Mouse (Mus musculus): ENCODE results near the gene Tfe3. TPM values are rescaled to one million over a fixed set of nuclear protein-coding genes. Genes with fewer than 3 reads are reported as not detected.
"Not testable (repeated sequence)": the region's sequence is repeated elsewhere in the genome, so short reads cannot be mapped to it uniquely, and the experiment has no call there.

The Tfe3 gene
- polyA plus RNA-seq, 1 experiment from 2014 or later, result 16.5 TPM

- WGBS, result 24% methylated on average over 7 of the region's 7 CpGs
- H3K27me3 ChIP-seq (ENCODE audit: control insufficient read depth, insufficient read depth, low read length), result no peaks in the 10 kb centered on the region
- H3K9ac ChIP-seq (replicated peaks; ENCODE audit: low read length), result no peak overlapping the region
- ATAC-seq (replicated peaks; ENCODE audit: insufficient number of reproducible peaks, low FRiP score, low TSS enrichment, low read depth), result no peak
- no peak overlapping the region for H3K4me3 ChIP-seq (ENCODE audit: low read depth, low read length)
- H3K4me2 ChIP-seq (ENCODE audit: low read depth, low read length), result no peak overlapping the region
- no peaks in the 10 kb centered on the region for H3K9me3 ChIP-seq (replicated peaks; ENCODE audit: control insufficient read depth, low read length)
- peak; percentile 63 for DNase-seq (ENCODE audit: low spot score)
- no peaks in the 10 kb centered on the region; the same call in 1 of the 2 replicates for H3K36me3 ChIP-seq (replicated peaks; ENCODE audit: control insufficient read depth, insufficient read depth, low read depth, low read length)
- H3K27ac ChIP-seq (replicated peaks; ENCODE audit: low read depth, low read length), result no peak overlapping the region
- no peaks in the 10 kb centered on the region for H3K4me1 ChIP-seq (ENCODE audit: control insufficient read depth, insufficient read depth, low read length)
These were observed 32.7 kb downstream of the Tfe3 start for GRCm38 (mm10) chrX:7795016-7795415.

DNA sequence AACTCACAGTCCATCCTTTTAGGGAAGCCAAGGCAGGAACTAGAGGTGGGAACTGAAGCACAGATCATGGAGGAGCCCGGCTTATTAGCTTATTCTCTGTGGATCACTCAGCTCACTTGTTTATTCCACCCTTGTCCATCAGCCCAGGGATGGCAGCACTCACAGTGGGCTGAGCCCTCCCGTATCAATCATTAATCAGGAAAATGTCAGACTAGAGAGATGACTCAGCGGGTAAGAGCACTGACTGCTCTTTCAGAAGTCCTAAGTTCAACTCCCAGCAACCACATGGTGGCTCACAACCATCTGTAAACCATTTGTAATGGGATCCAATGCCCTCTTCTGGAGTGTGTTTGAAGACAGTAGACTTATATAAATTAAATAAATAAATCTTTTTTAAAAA, 35.0 kb downstream of the Tfe3 start:
- H3K4me3 ChIP-seq (ENCODE audit: low read depth, low read length), result no peak overlapping the region
- ATAC-seq (replicated peaks; ENCODE audit: insufficient number of reproducible peaks, low FRiP score, low TSS enrichment, low read depth) (no peak), DNase-seq (ENCODE audit: low spot score) (no peak)
- H3K27ac ChIP-seq (replicated peaks; ENCODE audit: low read depth, low read length), result no peak overlapping the region
- H3K27me3 ChIP-seq (ENCODE audit: control insufficient read depth, insufficient read depth, low read length), result no peaks in the 10 kb centered on the region
- no peak overlapping the region for H3K4me2 ChIP-seq (ENCODE audit: low read depth, low read length)
- no peaks in the 10 kb centered on the region; the same call in 1 of the 2 replicates for H3K36me3 ChIP-seq (replicated peaks; ENCODE audit: control insufficient read depth, insufficient read depth, low read depth, low read length)
- H3K9ac ChIP-seq (replicated peaks; ENCODE audit: low read length), result no peak overlapping the region
- no peaks in the 10 kb centered on the region for H3K4me1 ChIP-seq (ENCODE audit: control insufficient read depth, insufficient read depth, low read length)
- WGBS, result 77% methylated on average over 3 of the region's 3 CpGs
- no peaks in the 10 kb centered on the region for H3K9me3 ChIP-seq (replicated peaks; ENCODE audit: control insufficient read depth, low read length)

GRCm38 (mm10) chrX:7802157-7802556, 39.8 kb downstream of the Tfe3 start:
- not testable (repeated sequence) for DNase-seq (ENCODE audit: low spot score); H3K9me3 ChIP-seq (replicated peaks; ENCODE audit: control insufficient read depth, low read length); H3K4me3 ChIP-seq (ENCODE audit: low read depth, low read length); H3K9ac ChIP-seq (replicated peaks; ENCODE audit: low read length); H3K4me2 ChIP-seq (ENCODE audit: low read depth, low read length); H3K27ac ChIP-seq (replicated peaks; ENCODE audit: low read depth, low read length); H3K4me1 ChIP-seq (ENCODE audit: control insufficient read depth, insufficient read depth, low read length); ATAC-seq (replicated peaks; ENCODE audit: insufficient number of reproducible peaks, low FRiP score, low TSS enrichment, low read depth); H3K27me3 ChIP-seq (ENCODE audit: control insufficient read depth, insufficient read depth, low read length); H3K36me3 ChIP-seq (replicated peaks; ENCODE audit: control insufficient read depth, insufficient read depth, low read depth, low read length)
- WGBS, result 78% methylated on average over 2 of the region's 2 CpGs

DNA sequence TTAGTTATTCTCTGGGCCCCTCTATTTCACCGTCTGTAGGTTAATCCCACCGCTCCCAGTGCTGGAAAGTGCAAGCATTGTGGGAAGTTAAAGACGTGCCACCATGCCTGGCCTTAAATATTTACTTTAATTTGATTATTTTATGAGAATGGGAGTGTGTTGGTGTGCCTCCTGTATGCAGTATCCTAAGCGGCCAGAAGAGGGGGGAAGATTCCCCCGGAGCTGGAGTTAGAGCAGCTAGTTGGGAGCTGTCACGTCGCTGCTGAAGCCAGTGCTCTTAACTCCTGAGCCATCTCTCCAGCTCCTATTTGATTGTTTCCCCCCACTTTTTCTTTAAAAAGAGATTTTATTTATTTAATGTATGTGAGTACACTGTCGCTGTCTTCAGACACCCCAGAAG, 52.7 kb downstream of the Tfe3 start:
- H3K27ac ChIP-seq (replicated peaks; ENCODE audit: low read depth, low read length); H3K9ac ChIP-seq (replicated peaks; ENCODE audit: low read length); H3K36me3 ChIP-seq (replicated peaks; ENCODE audit: control insufficient read depth, insufficient read depth, low read depth, low read length); H3K9me3 ChIP-seq (replicated peaks; ENCODE audit: control insufficient read depth, low read length); H3K27me3 ChIP-seq (ENCODE audit: control insufficient read depth, insufficient read depth, low read length); ATAC-seq (replicated peaks; ENCODE audit: insufficient number of reproducible peaks, low FRiP score, low TSS enrichment, low read depth); H3K4me1 ChIP-seq (ENCODE audit: control insufficient read depth, insufficient read depth, low read length); H3K4me3 ChIP-seq (ENCODE audit: low read depth, low read length); DNase-seq (ENCODE audit: low spot score); H3K4me2 ChIP-seq (ENCODE audit: low read depth, low read length): not testable (repeated sequence)
- WGBS, result 57% methylated on average over 8 of the region's 8 CpGs

- Histone ChIP-seq H3K9ac (replicated peaks; ENCODE audit: low read length) (peak within 1 kb of the TSS; percentile 37), H3K4me3 (ENCODE audit: low read depth, low read length) (peak within 1 kb of the TSS; percentile 25), H3K27ac (replicated peaks; ENCODE audit: low read depth, low read length) (no peak within 1 kb of the TSS), H3K4me2 (ENCODE audit: low read depth, low read length) (peak within 1 kb of the TSS; percentile 47), H3K36me3 (replicated peaks; ENCODE audit: control insufficient read depth, insufficient read depth, low read depth, low read length) (no peaks in the 10 kb centered on the region; the same call in 1 of the 2 replicates), H3K9me3 (replicated peaks; ENCODE audit: control insufficient read depth, low read length) (no peaks in the 10 kb centered on the region), H3K27me3 (ENCODE audit: control insufficient read depth, insufficient read depth, low read length) (no peaks in the 10 kb centered on the region), H3K4me1 (ENCODE audit: control insufficient read depth, insufficient read depth, low read length) (no peaks in the 10 kb centered on the region)
- ATAC-seq (replicated peaks; ENCODE audit: insufficient number of reproducible peaks, low FRiP score, low TSS enrichment, low read depth) (peak; percentile 67), DNase-seq (ENCODE audit: low spot score) (peak; percentile 28)
- 19% methylated on average over 21 of the region's 24 CpGs for WGBS
These were observed 59.8 kb downstream of the Tfe3 start, which contains the start of gene Kcnd1 for GRCm38 (mm10) chrX:7821865-7822779. TSS of gene Kcnd1 (plus strand) at chrX:7822289.

MicroRNA genes within 50 kb of the gene (microRNA counts, 519-probe panel; counts per million panel counts)
- 3,123 counts per million, percentile 41 among the panel's probes with 10 or more counts for microRNA mmu-miR-1198

Small RNAs within 50 kb of the gene (microRNA-seq; reads per million reads assigned to microRNA genes)
- 57.4 reads per million, percentile 35 among the genes with 10 or more reads in this experiment for gene Mir1198 (ENCODE audit: borderline number of aligned reads)

Other genes starting within 250 kb of the Tfe3 start
- 0.07 TPM in 1 of 2 replicates, not detected in the other for gene Foxp3, start 188.9 kb upstream of the Tfe3 start, polyA plus RNA-seq (2014; fragmentation: Nextera tagmentation; extraction: Ambion mirVana)
- gene Ppp1r3f, start 188.3 kb upstream of the Tfe3 start, polyA plus RNA-seq (2014; fragmentation: Nextera tagmentation; extraction: Ambion mirVana), result 1.2 and 1.3 TPM in 2 replicates
- gene Ccdc22, start 157.0 kb upstream of the Tfe3 start, polyA plus RNA-seq (2014; fragmentation: Nextera tagmentation; extraction: Ambion mirVana), result 26.9 TPM in 2 replicates
- gene Cacna1f, start 155.5 kb upstream of the Tfe3 start, polyA plus RNA-seq (2014; fragmentation: Nextera tagmentation; extraction: Ambion mirVana), result not detected in 2 replicates
- gene Syp, start 124.1 kb upstream of the Tfe3 start, polyA plus RNA-seq (2014; fragmentation: Nextera tagmentation; extraction: Ambion mirVana), result 5.3 and 5.8 TPM in 2 replicates
- 2.6 and 2.9 TPM in 2 replicates for gene Prickle3, start 105.3 kb upstream of the Tfe3 start, polyA plus RNA-seq (2014; fragmentation: Nextera tagmentation; extraction: Ambion mirVana)
- 56.3 TPM in 2 replicates for gene Plp2, start 91.2 kb upstream of the Tfe3 start, polyA plus RNA-seq (2014; fragmentation: Nextera tagmentation; extraction: Ambion mirVana)
- gene Magix, start 81.3 kb upstream of the Tfe3 start, polyA plus RNA-seq (2014; fragmentation: Nextera tagmentation; extraction: Ambion mirVana), result 0.10 and 0.15 TPM in 2 replicates
- gene Gpkow, start 65.4 kb upstream of the Tfe3 start, polyA plus RNA-seq (2014; fragmentation: Nextera tagmentation; extraction: Ambion mirVana), result 42.2 and 44.2 TPM in 2 replicates
- gene Wdr45, start 48.2 kb upstream of the Tfe3 start, polyA plus RNA-seq (2014; fragmentation: Nextera tagmentation; extraction: Ambion mirVana), result 17.3 and 22.6 TPM in 2 replicates
- gene Gm45208, start 40.3 kb upstream of the Tfe3 start, polyA plus RNA-seq (2014; fragmentation: Nextera tagmentation; extraction: Ambion mirVana), result not detected in 2 replicates
- 85.4 and 88.7 TPM in 2 replicates for gene Praf2, start 34.1 kb upstream of the Tfe3 start, polyA plus RNA-seq (2014; fragmentation: Nextera tagmentation; extraction: Ambion mirVana)
- 14.5 and 20.2 TPM in 2 replicates for gene Ccdc120, start 11.7 kb upstream of the Tfe3 start, polyA plus RNA-seq (2014; fragmentation: Nextera tagmentation; extraction: Ambion mirVana)
- 35.6 and 35.9 TPM in 2 replicates for gene Gripap1, start 27.2 kb downstream of the Tfe3 start, polyA plus RNA-seq (2014; fragmentation: Nextera tagmentation; extraction: Ambion mirVana)
- gene Kcnd1, start 59.7 kb downstream of the Tfe3 start, polyA plus RNA-seq (2014; fragmentation: Nextera tagmentation; extraction: Ambion mirVana), result 0.86 and 1.2 TPM in 2 replicates
- 36.4 and 37.1 TPM in 2 replicates for gene Otud5, start 78.8 kb downstream of the Tfe3 start, polyA plus RNA-seq (2014; fragmentation: Nextera tagmentation; extraction: Ambion mirVana)
- 4.9 and 6.4 TPM in 2 replicates for gene Pim2, start 115.7 kb downstream of the Tfe3 start, polyA plus RNA-seq (2014; fragmentation: Nextera tagmentation; extraction: Ambion mirVana)
- gene Slc35a2, start 121.5 kb downstream of the Tfe3 start, polyA plus RNA-seq (2014; fragmentation: Nextera tagmentation; extraction: Ambion mirVana), result 6.8 and 12.1 TPM in 2 replicates
- 146 and 149 TPM in 2 replicates for gene Pqbp1, start 136.7 kb downstream of the Tfe3 start, polyA plus RNA-seq (2014; fragmentation: Nextera tagmentation; extraction: Ambion mirVana)
- gene Timm17b, start 136.8 kb downstream of the Tfe3 start, polyA plus RNA-seq (2014; fragmentation: Nextera tagmentation; extraction: Ambion mirVana), result 162 and 172 TPM in 2 replicates
- gene Gm10491, start 145.3 kb downstream of the Tfe3 start, polyA plus RNA-seq (2014; fragmentation: Nextera tagmentation; extraction: Ambion mirVana), result not detected in 2 replicates
- gene Gm10490, start 147.0 kb downstream of the Tfe3 start, polyA plus RNA-seq (2014; fragmentation: Nextera tagmentation; extraction: Ambion mirVana), result not detected in 2 replicates
- 4.9 and 5.3 TPM in 2 replicates for gene Pcsk1n, start 157.3 kb downstream of the Tfe3 start, polyA plus RNA-seq (2014; fragmentation: Nextera tagmentation; extraction: Ambion mirVana)
- not detected in 2 replicates for gene Eras, start 166.0 kb downstream of the Tfe3 start, polyA plus RNA-seq (2014; fragmentation: Nextera tagmentation; extraction: Ambion mirVana)
- gene Hdac6, start 185.3 kb downstream of the Tfe3 start, polyA plus RNA-seq (2014; fragmentation: Nextera tagmentation; extraction: Ambion mirVana), result 38.0 and 43.9 TPM in 2 replicates
- gene Gata1, start 215.5 kb downstream of the Tfe3 start, polyA plus RNA-seq (2014; fragmentation: Nextera tagmentation; extraction: Ambion mirVana), result 4.0 and 5.0 TPM in 2 replicates